Mouse (Mus musculus) layer of hippocampus, adult 9-10 months (tissue): ENCODE measurements around the gene Apoe.

Experiments used
- DNase-seq: peaks from one replicate; pipeline ENCODE4 v3.0.0; 2022; ENCODE audit warnings: low spot score

Gene Apoe

DNA sequence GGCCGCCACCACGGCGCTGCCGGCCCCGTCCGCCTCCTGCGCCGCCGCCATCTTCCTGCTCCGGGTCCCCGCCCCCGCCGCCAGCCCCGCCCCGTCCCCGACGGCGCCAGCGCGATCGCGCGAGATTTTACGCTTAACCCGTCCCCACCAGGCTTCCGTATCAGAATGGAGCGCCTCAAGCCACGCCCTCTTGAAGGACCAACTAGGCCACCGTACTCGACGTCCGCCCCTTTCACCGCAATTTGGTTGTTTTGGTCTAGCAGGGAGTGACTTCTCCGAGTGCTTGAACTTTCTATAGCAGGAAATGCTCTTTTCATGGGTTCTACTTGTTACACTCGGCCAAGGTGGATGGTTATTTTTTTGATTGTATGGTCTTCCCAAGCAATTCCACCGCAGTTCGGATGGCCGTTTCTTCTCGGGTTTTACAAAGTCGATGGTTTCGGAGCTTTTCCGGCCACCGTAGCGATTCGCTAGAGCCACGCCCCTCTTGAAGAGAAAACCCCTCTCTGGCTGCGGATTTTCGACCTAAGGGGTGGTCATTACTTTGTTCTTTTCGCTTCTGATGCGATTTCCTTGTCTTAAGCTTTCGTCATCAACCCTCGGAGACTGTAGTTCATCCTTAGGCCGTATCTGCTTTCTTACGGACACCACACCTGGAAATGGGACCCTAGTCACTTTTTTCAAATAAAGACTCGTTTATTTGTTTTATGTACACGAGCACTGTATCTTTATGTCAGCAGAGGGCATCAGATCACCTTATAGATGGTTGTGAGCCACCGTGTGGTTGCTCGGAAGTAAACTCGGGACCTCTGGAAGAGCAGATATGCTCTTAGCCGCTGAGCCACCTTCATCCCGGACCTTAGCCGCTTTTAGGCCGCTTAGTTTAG, 33.8 kb downstream of the Apoe start, which contains the start of gene Clptm1:
Gene Clptm1, minus strand, starts transcription at position 79 of the 887 bp plus-strand sequence.
- DNase-seq: peak; percentile 97

DNA sequence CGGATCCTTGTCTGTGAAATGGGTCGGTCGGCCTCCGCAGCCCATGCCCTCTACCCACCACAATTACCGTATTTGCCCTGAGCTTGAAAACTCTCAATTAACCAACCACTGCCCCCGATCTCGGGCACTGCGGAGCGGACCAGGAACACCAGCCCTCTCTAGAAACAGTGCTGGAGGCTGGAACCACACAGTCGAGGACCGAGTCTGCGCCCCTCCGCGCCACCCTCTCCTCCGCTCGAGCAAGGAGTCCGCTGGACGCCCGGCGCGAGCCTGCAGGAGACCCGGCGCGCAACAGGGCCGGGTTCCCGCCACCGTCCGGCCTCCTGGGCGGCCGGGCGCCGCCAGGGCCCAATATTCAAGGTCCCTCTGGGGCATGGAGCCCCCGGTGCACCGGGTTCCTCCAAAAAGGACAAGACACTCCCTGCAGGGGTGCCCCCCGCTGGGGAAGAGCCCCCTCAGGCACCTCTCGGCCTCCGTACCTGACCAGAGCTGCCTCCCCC, 34.5 kb downstream of the Apoe start:
- DNase-seq: no peak

DNA sequence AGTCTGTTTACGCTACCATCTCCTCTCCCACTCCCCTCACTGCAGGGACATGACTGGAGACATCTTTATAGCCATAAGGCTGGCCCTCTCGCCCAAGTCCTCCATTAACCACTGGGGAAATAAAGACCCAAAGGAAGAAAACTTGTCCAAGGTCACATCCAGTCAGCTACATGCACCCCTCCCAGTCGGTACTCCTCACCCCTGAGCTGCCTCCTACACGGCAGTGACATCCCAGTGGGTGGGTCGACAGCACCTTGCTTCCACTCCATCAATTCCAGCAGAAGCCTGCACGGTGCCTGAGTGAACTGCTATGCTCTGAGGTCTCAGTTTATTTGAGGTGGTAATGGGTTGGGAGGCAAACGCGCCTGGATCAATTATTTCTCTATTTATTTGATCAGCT, 35.0 kb downstream of the Apoe start:
- no peak for DNase-seq

DNA sequence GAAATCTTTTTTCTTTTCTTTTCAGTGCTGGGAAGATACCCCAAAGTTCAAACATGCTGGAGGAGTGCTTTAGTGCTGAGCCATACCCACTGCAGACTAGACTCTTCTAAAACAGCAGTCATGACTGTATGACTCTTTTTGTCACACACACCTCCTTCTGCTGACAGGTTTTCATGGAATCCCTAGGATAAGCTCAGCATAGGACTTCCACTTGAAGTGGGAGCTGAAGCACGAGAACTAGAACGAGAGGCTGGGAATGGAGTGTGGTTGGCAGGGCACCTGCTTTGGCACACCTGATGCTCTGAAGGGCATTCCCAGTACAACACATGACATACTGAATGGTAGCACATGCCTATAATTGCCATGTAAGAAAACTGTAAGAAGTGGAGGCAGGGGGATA, 46.4 kb downstream of the Apoe start:
- DNase-seq: no peak

DNA sequence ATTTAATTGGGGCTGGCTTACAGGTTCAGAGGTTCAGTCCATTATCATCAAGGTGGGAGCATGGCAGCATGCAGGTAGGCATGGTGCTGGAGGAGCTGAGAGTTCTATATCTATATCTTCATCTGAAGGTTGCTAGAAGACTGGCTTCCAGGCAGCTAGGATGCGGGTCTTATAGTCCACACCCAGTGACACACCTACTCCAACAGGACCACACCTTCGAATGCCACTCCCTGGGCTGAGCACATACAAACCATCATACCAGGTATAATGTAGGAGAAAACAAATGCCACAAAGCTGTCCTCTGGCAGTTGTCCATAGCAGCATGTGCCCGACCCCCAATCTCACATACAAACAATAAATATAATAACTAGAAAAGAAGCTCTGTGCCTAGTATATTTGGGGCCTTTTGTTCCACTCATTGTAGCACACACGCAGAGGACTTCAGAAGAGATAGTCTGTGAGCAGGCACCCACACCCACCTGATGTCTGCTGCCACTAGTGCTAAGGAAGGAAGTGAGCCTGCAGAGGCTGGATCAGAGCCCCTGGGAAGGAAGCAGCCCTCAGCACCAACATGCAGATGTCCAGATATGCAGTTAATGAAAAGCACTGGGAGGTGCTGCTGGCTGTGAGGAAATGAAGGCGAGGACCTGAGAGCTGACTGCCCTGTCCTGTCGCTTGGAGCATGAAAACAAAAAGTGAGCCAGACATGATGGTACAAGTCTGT, 47.8 kb downstream of the Apoe start:
- DNase-seq: no peak
